Mouse (Mus musculus): Measurements from ENCODE around the gene Gm28048.

Gene Gm28048

GRCm38 (mm10) chr11:22882926-22883325 lies 99.0 kb downstream of the Gm28048 start:
- DNase-seq = no peak

- no peak for DNase-seq
Measured at GRCm38 (mm10) chr11:22880383-22881172, 101.3 kb downstream of the Gm28048 start.

GRCm38 (mm10) chr11:22879645-22880044 lies 102.2 kb downstream of the Gm28048 start:
- no peak for DNase-seq

- DNase-seq = no peak
Measured at GRCm38 (mm10) chr11:22876680-22877330, 105.1 kb downstream of the Gm28048 start.

GRCm38 (mm10) chr11:22875279-22875678 lies 106.6 kb downstream of the Gm28048 start:
- DNase-seq = no peak

- DNase-seq = no peak
Measured at GRCm38 (mm10) chr11:22874747-22875146, 107.1 kb downstream of the Gm28048 start.

- DNase-seq = peak in 1 of 2 experiments; percentile 16
Measured at GRCm38 (mm10) chr11:22873383-22873782, 108.5 kb downstream of the Gm28048 start.

GRCm38 (mm10) chr11:22872307-22872680 lies 109.6 kb downstream of the Gm28048 start:
- no peak for DNase-seq

- no peak for DNase-seq
Measured at GRCm38 (mm10) chr11:22871628-22872306, 110.1 kb downstream of the Gm28048 start.

- no peak for DNase-seq
Measured at GRCm38 (mm10) chr11:22868582-22868981, 113.3 kb downstream of the Gm28048 start.

- DNase-seq = no peak
Measured at GRCm38 (mm10) chr11:22867691-22868090, 114.2 kb downstream of the Gm28048 start.

- DNase-seq = no peak
Measured at GRCm38 (mm10) chr11:22865635-22866246, 116.1 kb downstream of the Gm28048 start.

GRCm38 (mm10) chr11:22864305-22865060 lies 117.4 kb downstream of the Gm28048 start:
- DNase-seq = no peak

- no peak for DNase-seq
Measured at GRCm38 (mm10) chr11:22863581-22863980, 118.3 kb downstream of the Gm28048 start.

- no peak for DNase-seq
Measured at GRCm38 (mm10) chr11:22861315-22861714, 120.6 kb downstream of the Gm28048 start.

- no peak for DNase-seq
Measured at GRCm38 (mm10) chr11:22860335-22861227, 121.3 kb downstream of the Gm28048 start, which contains the start of gene B3gnt2. Gene B3gnt2 (minus strand): TSS chr11:22860961.

GRCm38 (mm10) chr11:22859633-22860334 lies 122.1 kb downstream of the Gm28048 start:
- DNase-seq = peak; percentile 87 to 90

- DNase-seq = no peak
Measured at GRCm38 (mm10) chr11:22859301-22859632, 122.6 kb downstream of the Gm28048 start.

GRCm38 (mm10) chr11:22858441-22859300 lies 123.2 kb downstream of the Gm28048 start:
- DNase-seq = peak; percentile 77 to 80
